Mouse (Mus musculus) left cerebral cortex, postnatal 4 days (tissue): Measurements from ENCODE around the gene Gsg1l. TPM values are rescaled to one million over a fixed set of nuclear protein-coding genes. Genes with fewer than 3 reads are reported as not detected.

Experiments
- DNase-seq: peaks from one replicate; pipeline ENCODE4 v3.0.0-alpha.2; 2022
- intact Hi-C: fragments of 180-260 bp; cut with DNase I; formaldehyde crosslinking; loops from one replicate; pipeline ENCODE4 v1.15.1; 2025
- total RNA-seq, 2 experiments: library from RNA; stranded (reverse); gene quantifications; 2 replicates each; pipeline ENCODE4 v1.2.3; 2021

The Gsg1l gene
- total RNA-seq, 2 experiments from 2014 or later: 16.4 to 19.2 TPM

DNA sequence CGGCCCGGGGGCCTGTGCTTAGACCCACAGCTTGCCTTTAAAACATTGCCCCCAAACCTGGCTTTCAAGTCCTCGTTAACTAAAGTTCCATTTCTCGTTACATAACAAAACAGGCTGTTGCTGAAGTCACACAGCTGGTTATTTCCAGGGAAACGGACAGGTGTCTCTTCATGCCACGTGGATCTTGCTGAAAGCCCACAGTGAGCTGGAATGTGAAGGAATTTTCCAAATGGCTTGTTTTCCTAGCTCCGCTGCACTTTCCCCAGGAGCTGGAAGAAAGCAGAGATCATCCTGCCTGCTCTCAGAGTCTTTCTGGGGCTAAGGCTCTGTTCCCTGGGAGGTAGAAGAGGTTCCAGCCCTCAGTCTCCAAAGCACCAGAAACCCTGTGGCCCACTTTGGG is 130.3 kb downstream of the Gsg1l start:
- intact Hi-C loops: no loop called here
- DNase-seq: no peak

DNA sequence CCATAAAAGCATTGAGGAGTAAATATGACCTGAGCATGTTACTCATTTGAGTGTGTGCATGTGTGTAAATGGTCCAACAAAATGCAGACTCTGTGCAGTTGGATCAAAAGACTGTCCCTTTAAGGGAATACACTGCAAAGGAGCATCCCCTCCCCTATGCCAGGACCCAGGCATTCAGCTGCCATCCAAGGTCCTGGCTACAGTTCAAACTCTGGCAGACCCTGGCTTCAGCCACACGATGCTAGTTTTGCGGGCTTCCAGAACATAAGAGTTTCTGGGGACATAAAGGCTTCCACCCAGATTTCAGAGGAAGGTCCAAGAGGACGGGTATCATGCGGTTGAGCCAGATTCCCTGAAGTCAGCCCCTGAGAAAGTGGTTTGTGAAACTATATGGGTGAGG is 133.2 kb downstream of the Gsg1l start:
- peak; percentile 75 for DNase-seq
- intact Hi-C loops: no loop called here

DNA sequence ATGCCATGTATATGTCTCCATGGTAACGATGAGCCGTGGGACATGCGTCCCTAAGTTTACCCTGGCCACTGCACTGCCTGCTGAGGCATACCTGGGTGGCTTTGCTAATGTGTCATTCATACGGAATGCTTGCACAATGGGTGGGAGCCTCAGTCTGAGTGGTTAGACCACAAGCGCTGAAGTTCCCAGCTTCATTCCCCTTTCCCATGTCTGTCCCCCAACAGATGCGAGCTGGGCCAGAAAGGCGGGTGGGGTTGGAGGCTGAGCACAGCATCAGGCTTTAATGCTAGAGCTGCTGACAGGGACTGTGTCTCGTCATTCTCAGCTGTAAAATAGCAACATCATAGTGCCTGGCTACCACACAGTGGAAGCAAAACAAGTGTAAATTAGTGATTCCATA is 136.3 kb downstream of the Gsg1l start:
- DNase-seq: no peak
- intact Hi-C loops: no loop called here

DNA sequence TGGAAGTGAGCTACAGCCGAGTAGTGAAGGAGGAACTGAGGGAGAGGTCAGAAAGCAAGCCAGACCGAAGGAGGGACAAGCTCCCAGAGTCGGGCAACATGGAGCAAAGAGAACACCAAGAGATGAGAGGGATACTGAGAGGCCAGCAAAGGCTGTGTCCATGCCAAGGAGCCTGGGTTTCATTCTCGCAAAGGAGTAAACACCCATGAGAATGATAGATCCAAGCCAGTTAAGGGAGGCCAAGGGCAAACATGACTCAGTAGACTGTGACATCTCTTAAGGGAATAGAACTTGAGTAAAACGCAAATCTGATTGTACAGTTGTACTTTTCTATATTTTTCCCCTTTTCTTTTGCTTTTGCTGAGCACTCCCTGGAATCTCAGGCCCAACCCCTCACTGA is 137.6 kb downstream of the Gsg1l start:
- intact Hi-C loops: no loop called here

DNA sequence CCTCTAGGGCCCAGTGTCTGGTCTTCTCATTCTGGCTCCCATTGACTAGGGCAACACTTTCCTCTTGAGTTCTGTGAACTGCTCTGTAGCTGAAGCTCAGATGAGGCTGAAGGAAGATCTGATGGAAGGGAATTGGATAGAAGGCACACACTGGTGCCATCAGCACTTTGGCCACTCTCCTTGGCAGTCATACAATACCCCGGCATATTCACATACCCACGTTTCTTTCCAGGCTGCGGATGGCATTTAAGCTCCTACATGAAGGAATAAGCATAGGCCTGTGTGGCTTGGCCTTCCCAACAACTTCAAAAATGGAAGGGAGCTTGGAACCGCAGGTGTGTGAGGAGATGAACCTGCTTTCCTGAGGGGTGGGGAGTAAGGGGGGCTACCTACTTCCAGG is 138.7 kb downstream of the Gsg1l start:
- no peak for DNase-seq
- intact Hi-C loops: no loop called here

More for the DNA sequence above, 137.6 kb downstream of the Gsg1l start:
- no peak for DNase-seq

DNA sequence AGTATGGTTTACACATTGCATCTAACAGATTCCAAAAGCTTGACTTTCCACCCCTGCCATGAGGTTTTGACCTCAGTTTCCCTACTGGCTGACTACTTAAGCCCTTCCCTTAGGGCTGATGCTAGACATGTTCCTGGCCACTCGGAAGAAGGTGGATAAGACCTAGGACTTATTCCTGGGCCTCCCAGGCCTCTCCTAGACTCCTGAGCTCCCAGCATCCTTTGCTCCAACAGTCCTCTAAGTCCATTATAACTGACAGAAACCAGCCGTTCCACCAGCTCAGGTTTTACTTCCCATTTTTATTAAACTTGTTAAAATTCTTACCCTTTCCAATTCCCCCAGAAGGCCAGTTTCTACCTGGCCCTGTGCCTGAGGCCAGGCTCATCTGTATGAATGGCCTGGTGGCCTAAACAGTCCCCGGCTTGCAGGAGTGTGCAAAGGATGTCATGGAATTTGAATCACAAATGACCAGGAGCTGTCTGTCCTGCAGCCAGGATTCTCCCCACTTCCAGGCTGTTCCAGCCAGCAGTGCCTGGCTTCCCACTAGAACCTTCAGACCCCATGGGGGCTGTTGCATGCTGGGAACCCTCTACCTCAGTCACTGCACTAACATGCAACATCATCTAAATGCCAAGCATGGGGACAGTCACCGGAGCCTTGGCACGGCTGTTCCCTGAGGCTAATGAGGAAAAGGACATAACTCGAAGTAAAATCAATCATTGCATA is 139.7 kb downstream of the Gsg1l start:
- DNase-seq: peak; percentile 19
- intact Hi-C loops: no loop called here

DNA sequence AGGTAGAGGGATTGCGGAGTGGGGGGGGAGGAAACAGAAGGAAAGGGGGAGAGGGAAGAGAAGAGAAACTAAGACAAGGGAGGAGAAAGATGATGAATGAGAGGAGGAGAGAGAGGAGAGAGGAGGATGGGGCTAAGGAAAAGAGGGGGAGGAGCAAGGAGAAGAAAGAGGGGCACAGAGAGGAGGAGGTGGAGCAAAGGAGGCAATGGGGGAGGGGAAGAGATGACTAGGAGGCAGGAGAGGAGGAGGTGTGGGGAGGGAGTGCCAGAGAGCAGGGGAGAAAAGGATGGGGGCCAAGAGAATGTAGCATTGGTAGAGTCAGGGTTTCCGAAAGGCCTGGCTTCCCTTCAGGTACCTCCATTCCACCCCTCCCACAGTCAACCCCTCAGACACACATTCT is 147.9 kb downstream of the Gsg1l start:
- intact Hi-C loops: loop anchor here (10.0 kb wide), 1 partner anchor 80 kb away; no protein-coding TSS in a partner anchor
- no peak for DNase-seq

GRCm38 (mm10) chr7:125933356-125934244 is 148.6 kb downstream of the Gsg1l start:
- intact Hi-C loops: loop anchor here (10.0 kb wide), 1 partner anchor 79 kb away; no protein-coding TSS in a partner anchor
- no peak for DNase-seq

- no peak for DNase-seq
- intact Hi-C loops: loop anchor here (10.0 kb wide), 1 partner anchor 77 kb away; no protein-coding TSS in a partner anchor
These were observed 150.6 kb downstream of the Gsg1l start for GRCm38 (mm10) chr7:125931602-125932001.

GRCm38 (mm10) chr7:125924044-125924443 is 158.2 kb downstream of the Gsg1l start:
- no peak for DNase-seq
- intact Hi-C loops: no loop called here

GRCm38 (mm10) chr7:125920801-125921200 is 161.4 kb downstream of the Gsg1l start:
- intact Hi-C loops: no loop called here
- DNase-seq: no peak

- intact Hi-C loops: no loop called here
- DNase-seq: no peak
These were observed 181.6 kb downstream of the Gsg1l start for GRCm38 (mm10) chr7:125900386-125901161.

- DNase-seq: no peak
- intact Hi-C loops: no loop called here
These were observed 182.3 kb downstream of the Gsg1l start for GRCm38 (mm10) chr7:125899916-125900315.

DNA sequence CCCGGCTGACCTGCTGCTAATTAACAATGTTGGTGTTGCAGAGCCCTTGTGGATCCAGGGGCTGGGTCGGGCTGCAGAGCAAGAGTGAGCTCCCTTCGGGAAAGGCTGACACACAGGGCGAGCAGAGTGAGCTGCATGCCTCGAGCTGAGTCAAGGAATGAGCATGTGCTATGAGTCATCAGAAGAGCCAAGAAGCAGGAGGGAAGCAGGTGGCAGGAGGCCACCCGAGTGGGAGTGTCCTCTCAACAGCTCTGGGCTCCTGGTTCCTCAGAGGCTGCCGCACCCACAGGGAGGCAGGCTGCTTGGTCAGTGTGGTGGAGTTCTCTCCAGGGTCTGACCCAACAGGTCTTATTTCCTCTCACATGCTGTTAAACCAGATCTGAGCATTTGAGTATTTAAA is 183.2 kb downstream of the Gsg1l start:
- DNase-seq: no peak
- intact Hi-C loops: no loop called here

- no peak for DNase-seq
- intact Hi-C loops: no loop called here
These were observed 185.2 kb downstream of the Gsg1l start for GRCm38 (mm10) chr7:125897059-125897458.

DNA sequence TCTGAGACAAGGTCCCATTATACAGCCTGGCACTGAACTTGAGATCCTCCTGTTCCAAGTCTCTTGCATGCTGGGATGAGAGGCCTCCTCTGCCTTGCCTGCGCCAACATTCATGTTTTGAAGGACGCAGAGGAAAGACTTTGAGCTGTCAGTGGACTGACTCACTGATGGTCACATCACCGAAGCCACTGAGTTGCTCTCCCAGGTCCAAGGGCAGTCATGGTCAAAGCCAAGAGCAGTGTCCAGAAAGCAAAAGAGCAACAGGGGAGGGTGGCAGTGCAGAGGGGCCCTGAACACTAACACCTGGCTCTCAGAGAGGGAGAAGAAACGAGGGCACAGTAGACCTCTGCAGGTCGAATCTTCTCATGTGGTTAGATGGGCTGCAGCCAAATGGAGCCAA is 188.6 kb downstream of the Gsg1l start:
- DNase-seq: no peak
- intact Hi-C loops: no loop called here

- intact Hi-C loops: no loop called here
These were observed 193.8 kb downstream of the Gsg1l start for GRCm38 (mm10) chr7:125888373-125888772.

DNA sequence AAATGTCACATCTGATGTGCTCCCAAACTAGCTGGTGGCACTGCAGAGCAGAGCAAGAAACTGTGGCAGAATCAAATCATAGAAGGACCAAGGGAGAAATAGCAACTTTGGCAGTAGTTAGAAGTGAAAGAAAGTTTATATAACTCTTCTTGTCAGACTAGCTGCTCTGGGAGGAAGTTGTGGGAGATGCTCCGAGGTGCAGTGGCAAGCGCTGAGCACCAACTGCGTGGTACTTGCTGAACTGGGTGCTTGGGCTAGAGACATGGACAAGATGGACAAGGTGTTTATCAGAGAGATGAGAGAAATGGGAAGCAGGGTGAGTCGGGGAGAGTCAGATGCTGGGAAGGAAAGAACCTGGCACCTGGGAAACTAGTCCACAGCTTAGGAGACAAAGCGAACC is 194.4 kb downstream of the Gsg1l start:
- no peak for DNase-seq
- intact Hi-C loops: no loop called here

More at GRCm38 (mm10) chr7:125888373-125888772, 193.8 kb downstream of the Gsg1l start:
- peak; percentile 64 for DNase-seq

GRCm38 (mm10) chr7:125887124-125887523 is 195.1 kb downstream of the Gsg1l start:
- intact Hi-C loops: no loop called here
- no peak for DNase-seq

GRCm38 (mm10) chr7:125886116-125886680 is 196.0 kb downstream of the Gsg1l start:
- intact Hi-C loops: no loop called here

DNA sequence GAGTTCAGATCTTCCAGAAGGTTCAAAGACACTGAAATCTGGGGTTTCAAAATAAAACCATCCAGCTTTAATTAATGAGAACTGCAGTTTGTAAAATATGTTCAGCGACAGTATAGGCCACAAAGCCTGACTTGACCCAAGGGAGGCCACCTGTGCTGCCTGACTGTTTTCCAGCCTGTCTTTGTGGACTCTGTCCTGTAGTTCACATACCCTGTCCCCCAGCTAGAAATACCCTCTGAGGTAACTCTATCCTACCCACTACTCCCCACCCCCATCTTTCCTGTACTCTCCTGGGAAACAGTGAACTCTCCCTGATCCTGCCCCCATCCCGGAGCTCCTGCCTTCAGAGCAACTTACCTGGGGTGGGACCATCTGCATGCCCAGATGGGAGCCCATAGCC is 199.0 kb downstream of the Gsg1l start:
- DNase-seq: no peak
- intact Hi-C loops: no loop called here

More at GRCm38 (mm10) chr7:125886116-125886680, 196.0 kb downstream of the Gsg1l start:
- DNase-seq: no peak
